Mouse (Mus musculus): ENCODE results near the gene Mtf1. TPM values are rescaled to one million over a fixed set of nuclear protein-coding genes. Genes with fewer than 3 reads are reported as not detected.

Gene Mtf1
- polyA plus RNA-seq (2017; shearing (Covaris generic)) = 10 to 100 TPM; 17.9 to 18.0 TPM

GRCm38 (mm10) chr4:124801552-124802308 is at the start of gene Mtf1:
TSS of gene Mtf1 (plus strand) at chr4:124802104.

GRCm38 (mm10) chr4:124850261-124850913 is 48.5 kb downstream of the Mtf1 start, which contains the start of gene Yrdc:
TSS of gene Yrdc (plus strand) at chr4:124850679.

GRCm38 (mm10) chr4:124850933-124851658 is 49.2 kb downstream of the Mtf1 start, which contains the start of gene 1110065P20Rik:
TSS of gene 1110065P20Rik (minus strand) at chr4:124851196.

GRCm38 (mm10) chr4:124861283-124862188 is 59.6 kb downstream of the Mtf1 start, which contains the start of gene Maneal:
TSS of gene Maneal (minus strand) at chr4:124862171.

GRCm38 (mm10) chr4:124880599-124880998 is 78.7 kb downstream of the Mtf1 start, which contains the start of gene Epha10:
TSS of gene Epha10 (plus strand) at chr4:124880899.

Other genes with a start within 250 kb of the Mtf1 start
- gene 3100002H09Rik, start 191.3 kb upstream of the Mtf1 start, polyA plus RNA-seq (2017; shearing (Covaris generic)) = 1 to 10 TPM in 1 of 2 experiments, under 1 TPM in 1; 0.78 to 1.3 TPM
- gene Pou3f1, start 145.3 kb upstream of the Mtf1 start, polyA plus RNA-seq (2017; shearing (Covaris generic)) = under 1 TPM; 0.14 to 0.59 TPM
- 10 to 100 TPM; 64.3 to 72.2 TPM for gene Utp11, start 108.5 kb upstream of the Mtf1 start, polyA plus RNA-seq (2017; shearing (Covaris generic))
- 1 to 10 TPM; 1.2 TPM for gene Fhl3, start 101.4 kb upstream of the Mtf1 start, polyA plus RNA-seq (2017; shearing (Covaris generic))
- 100 to 1,000 TPM; 121 to 134 TPM for gene Sf3a3, start 87.3 kb upstream of the Mtf1 start, polyA plus RNA-seq (2017; shearing (Covaris generic))
- 100 to 1,000 TPM; 135 to 166 TPM for gene Inpp5b, start 60.3 kb upstream of the Mtf1 start, polyA plus RNA-seq (2017; shearing (Covaris generic))
- 100 to 1,000 TPM in 1 of 2 experiments, 10 to 100 TPM in 1; 77.7 to 103 TPM for gene Yrdc, start 48.6 kb downstream of the Mtf1 start, polyA plus RNA-seq (2017; shearing (Covaris generic))
- 10 to 100 TPM; 20.0 to 21.1 TPM for gene 1110065P20Rik, start 49.1 kb downstream of the Mtf1 start, polyA plus RNA-seq (2017; shearing (Covaris generic))
- 1 to 10 TPM; 3.8 to 4.4 TPM for gene Maneal, start 60.1 kb downstream of the Mtf1 start, polyA plus RNA-seq (2017; shearing (Covaris generic))
- 1 to 10 TPM in 1 of 2 experiments, under 1 TPM in 1; 0.37 to 1.1 TPM for gene Epha10, start 78.8 kb downstream of the Mtf1 start, polyA plus RNA-seq (2017; shearing (Covaris generic))
- 10 to 100 TPM; 12.9 to 13.8 TPM for gene 9930104L06Rik, start 134.9 kb downstream of the Mtf1 start, polyA plus RNA-seq (2017; shearing (Covaris generic))
- gene Cdca8, start 137.2 kb downstream of the Mtf1 start, polyA plus RNA-seq (2017; shearing (Covaris generic)) = 10 to 100 TPM in 1 of 2 experiments, 1 to 10 TPM in 1; 7.8 to 10.1 TPM
- not detected for gene Rspo1, start 184.3 kb downstream of the Mtf1 start, polyA plus RNA-seq (2017; shearing (Covaris generic))
- gene Gnl2, start 214.5 kb downstream of the Mtf1 start, polyA plus RNA-seq (2017; shearing (Covaris generic)) = 10 to 100 TPM; 74.4 to 85.0 TPM